Mouse (Mus musculus) spleen, adult 18-20 months (tissue): ENCODE data around the gene Zfp804b.
"Not testable (repeated sequence)": the region's sequence is repeated elsewhere in the genome, so short reads cannot be mapped to it uniquely, and the experiment has no call there.

Source experiments
- DNase-seq, 2 experiments: peaks; one replicate each; pipeline ENCODE4 v3.0.0; 2022; ENCODE audit warnings: mixed read lengths in 2 of 2

Gene Zfp804b

GRCm38 (mm10) chr5:7344145-7345010 lies at the start of gene Zfp804b:
Zfp804b (minus strand) TSS chr5:7344756.
- no peak for DNase-seq

- not testable (repeated sequence) for DNase-seq
Observed at GRCm38 (mm10) chr5:7364616-7365015, 20.1 kb upstream of the Zfp804b start.

- no peak for DNase-seq
Observed at GRCm38 (mm10) chr5:7345011-7345389, 444 bp upstream of the Zfp804b start.

GRCm38 (mm10) chr5:7325594-7325993 lies 19.0 kb downstream of the Zfp804b start:
- no peak for DNase-seq

GRCm38 (mm10) chr5:7303819-7304218 lies 40.7 kb downstream of the Zfp804b start, which contains the start of gene Tex47:
Tex47 (plus strand) TSS chr5:7304119.
- DNase-seq: no peak

- DNase-seq: no peak
Observed at GRCm38 (mm10) chr5:7302969-7303368, 41.6 kb downstream of the Zfp804b start.

- DNase-seq: no peak
Observed at GRCm38 (mm10) chr5:7284336-7284735, 60.2 kb downstream of the Zfp804b start.

GRCm38 (mm10) chr5:7276659-7277455 lies 67.7 kb downstream of the Zfp804b start:
- DNase-seq: no peak

GRCm38 (mm10) chr5:7177589-7177988 lies 167.0 kb downstream of the Zfp804b start:
- DNase-seq: no peak

GRCm38 (mm10) chr5:7139658-7140057 lies 204.9 kb downstream of the Zfp804b start:
- no peak for DNase-seq

- no peak for DNase-seq
Observed at GRCm38 (mm10) chr5:7102387-7102786, 242.2 kb downstream of the Zfp804b start.

- no peak for DNase-seq
Observed at GRCm38 (mm10) chr5:7073936-7074631, 270.5 kb downstream of the Zfp804b start.

GRCm38 (mm10) chr5:7007468-7007867 lies 337.1 kb downstream of the Zfp804b start:
- DNase-seq: no peak

- no peak for DNase-seq
Observed at GRCm38 (mm10) chr5:6983993-6984392, 360.6 kb downstream of the Zfp804b start.

GRCm38 (mm10) chr5:6934837-6935236 lies 409.7 kb downstream of the Zfp804b start:
- no peak for DNase-seq

GRCm38 (mm10) chr5:6911290-6911689 lies 433.3 kb downstream of the Zfp804b start:
- DNase-seq: no peak

GRCm38 (mm10) chr5:6881396-6881795 lies 463.2 kb downstream of the Zfp804b start:
- no peak for DNase-seq

- no peak for DNase-seq
Observed at GRCm38 (mm10) chr5:6871566-6871965, 473.0 kb downstream of the Zfp804b start.

- no peak for DNase-seq
Observed at GRCm38 (mm10) chr5:6870970-6871369, 473.6 kb downstream of the Zfp804b start.

- DNase-seq: no peak
Observed at GRCm38 (mm10) chr5:6795396-6795795, 549.2 kb downstream of the Zfp804b start.

GRCm38 (mm10) chr5:6769357-6769892 lies 575.1 kb downstream of the Zfp804b start:
- no peak for DNase-seq
